Mouse (Mus musculus) erythroblast, embryonic 14.5 days (primary cell): ENCODE measurements around the gene Manbal.

Experiments used
- GATA1 ChIP-seq: IDR thresholded peaks from 2 replicates; pipeline ENCODE4 v1.6.1; 2012; ENCODE audit warnings: low read length, inconsistent platforms, mixed read lengths
- TAL1 ChIP-seq: IDR thresholded peaks from 3 replicates; pipeline ENCODE4 v1.6.1; 2012; ENCODE audit warnings: low read length, inconsistent platforms, mixed read lengths

- no peak for TF ChIP-seq GATA1
- no peak for TF ChIP-seq TAL1
These were observed 27.5 kb downstream of the Manbal start for GRCm38 (mm10) chr2:157394868-157395267.
